Comparison of ENCODE assay signal across 16 mouse cellular contexts in genomic region chr9:28364473-28365159, GRCm38 (mm10).
A peak's percentile ranks its signal among the peaks of the same experiment; 100 is the strongest.
DNase-seq lines count a peak whose midpoint lies in the region; ATAC-seq and TF ChIP-seq lines count a peak whose summit lies in the region.
"Had no signal": no experiment of that assay in that cellular context is flagged by ENCODE, and none has a peak within 500 bp of the region (broad histone marks: within the 10 kb centered on the region; RNA-seq: fewer than 3 reads in every experiment).

No protein-coding gene starts in this region.

- DNase-seq in frontal cortex, postnatal 25 days (ENCODE audit: low spot score in 2 of 2): no peak
- DNase-seq in left cerebral cortex, adult 8-10 months (ENCODE audit: low spot score in 2 of 2): peak; percentile 8 to 36
- no peak for DNase-seq in ovary, postnatal 36 days (ENCODE audit: low spot score)
- DNase-seq: adrenal gland, postnatal 25 days; cerebellum, adult 11 months; kidney, adult 18-20 months; liver; retina, postnatal 1 day; thymus, postnatal 36 days had no signal

- H3K4me1 ChIP-seq in cortical plate, adult 2 months (ENCODE audit: control insufficient read depth, insufficient read depth, low read length): peaks cover 4% of the 10 kb centered on the region
- H3K4me1 ChIP-seq in hindbrain, embryonic 16.5 days (ENCODE audit: control insufficient read depth, insufficient read depth, low read depth, low read length): no peaks in the 10 kb centered on the region
- H3K4me1 ChIP-seq in intestine, embryonic 16.5 days (ENCODE audit: control insufficient read depth, insufficient read depth, low read length): no peaks in the 10 kb centered on the region
- H3K4me1 ChIP-seq: lung, embryonic 15.5 days; megakaryocyte, embryonic 14.5 days had no signal

- H3K9me3 ChIP-seq in hindbrain, embryonic 16.5 days (ENCODE audit: control insufficient read depth, low read length): no peaks in the 10 kb centered on the region
- H3K9me3 ChIP-seq in intestine, embryonic 16.5 days (ENCODE audit: control insufficient read depth, low read length): no peaks in the 10 kb centered on the region
- H3K9me3 ChIP-seq: lung, embryonic 15.5 days; megakaryocyte, embryonic 14.5 days had no signal

- H3K4me3 ChIP-seq in cortical plate, adult 2 months (ENCODE audit: insufficient read depth, low read length): no peak overlapping the region
- H3K4me3 ChIP-seq in hindbrain, embryonic 16.5 days (ENCODE audit: low read length): no peak overlapping the region
- no peak overlapping the region for H3K4me3 ChIP-seq in intestine, embryonic 16.5 days (ENCODE audit: low read length)
- H3K4me3 ChIP-seq: lung, embryonic 15.5 days; megakaryocyte, embryonic 14.5 days had no signal

- no peak overlapping the region for H3K9ac ChIP-seq in hindbrain, embryonic 16.5 days (ENCODE audit: low read depth, low read length)
- no peak overlapping the region for H3K9ac ChIP-seq in intestine, embryonic 16.5 days (ENCODE audit: low read depth, low read length)
- H3K9ac ChIP-seq: lung, embryonic 15.5 days had no signal

- 0 out of 2 replicates have a peak overlapping the region, but pooled peaks have one; percentile 86 for H3K27ac ChIP-seq in cortical plate, adult 2 months (ENCODE audit: insufficient read depth, low read length)
- peak overlapping the region; percentile 71 for H3K27ac ChIP-seq in hindbrain, embryonic 16.5 days (ENCODE audit: low read depth, low read length)
- no peak overlapping the region for H3K27ac ChIP-seq in intestine, embryonic 16.5 days (ENCODE audit: low read length)
- H3K27ac ChIP-seq: lung, embryonic 15.5 days had no signal

- no peak for TF ChIP-seq POLR2A in cortical plate, adult 2 months (IDR thresholded peaks at IDR 0.05; ENCODE audit: extremely low read depth, insufficient read depth, low read length)

- ATAC-seq in frontal cortex, adult (ENCODE audit: low TSS enrichment): peak; percentile 62
- ATAC-seq in hindbrain, embryonic 16.5 days: peak; percentile 91
- ATAC-seq in intestine, embryonic 16.5 days: no peak
- ATAC-seq in erythroblast, adult 5-6 weeks (replicated peaks; ENCODE audit: low FRiP score, poor library complexity, severe bottlenecking): no peak

- 45% methylated on average over 10 of the region's 10 CpGs for WGBS in hindbrain, embryonic 16.5 days
- WGBS in intestine, embryonic 16.5 days: 79% methylated on average over 10 of the region's 10 CpGs

- 0 out of 2 replicates have a peak overlapping the region, but pooled peaks have one; percentile 10 for H3K4me2 ChIP-seq in hindbrain, embryonic 16.5 days (ENCODE audit: low read length)
- no peak overlapping the region for H3K4me2 ChIP-seq in intestine, embryonic 16.5 days (ENCODE audit: low read depth, low read length)
- H3K4me2 ChIP-seq: lung, embryonic 15.5 days had no signal

- no peaks in the 10 kb centered on the region for H3K27me3 ChIP-seq in hindbrain, embryonic 16.5 days (replicated peaks; ENCODE audit: control insufficient read depth, insufficient read depth, low read length)
- no peaks in the 10 kb centered on the region for H3K27me3 ChIP-seq in intestine, embryonic 16.5 days (replicated peaks; ENCODE audit: control insufficient read depth, insufficient read depth, low read length)
- H3K27me3 ChIP-seq: lung, embryonic 15.5 days; megakaryocyte, embryonic 14.5 days had no signal

- no peaks in the 10 kb centered on the region for H3K36me3 ChIP-seq in hindbrain, embryonic 16.5 days (ENCODE audit: control insufficient read depth, insufficient read depth, low read length)
- H3K36me3 ChIP-seq in intestine, embryonic 16.5 days (ENCODE audit: control insufficient read depth, insufficient read depth, low read length): no peaks in the 10 kb centered on the region
- H3K36me3 ChIP-seq: lung, embryonic 15.5 days had no signal

- no peak for TF ChIP-seq CTCF in cortical plate, adult 2 months (IDR thresholded peaks at IDR 0.05; ENCODE audit: extremely low read depth, insufficient read depth, low read length)

Comparison
In these comparisons a context has a peak if more than half of its experiments do, and no peak if none do; other contexts are left out.
1. ATAC-seq: peak in frontal cortex, adult (single experiment) and hindbrain, embryonic 16.5 days (single experiment); none in intestine, embryonic 16.5 days (single experiment) and erythroblast, adult 5-6 weeks (single experiment).
2. DNase-seq: peak in left cerebral cortex, adult 8-10 months (2 of 2); none in frontal cortex, postnatal 25 days (0 of 2) and ovary, postnatal 36 days (single experiment).